Mouse (Mus musculus) gastrocnemius, postnatal 14 days (tissue): ENCODE measurements around the gene Tubd1. TPM values are rescaled to one million over a fixed set of nuclear protein-coding genes. Genes with fewer than 3 reads are reported as not detected.

ENCODE experiments used
- DNase-seq: peaks from one replicate; pipeline ENCODE4 v3.0.0; 2021; ENCODE audit warnings: mixed read lengths
- intact Hi-C: fragments of 180-260 bp; cut with DNase I; formaldehyde crosslinking; loops from one replicate; pipeline ENCODE4 v1.15.1; 2025; ENCODE audit warnings: low total_unique reads
- total RNA-seq, 2 experiments: library from RNA; stranded (reverse); gene quantifications; 2 replicates each; pipeline ENCODE4 v1.2.3; 2021

The Tubd1 gene
- total RNA-seq, 2 experiments from 2014 or later = 4.6 to 4.8 TPM

DNA sequence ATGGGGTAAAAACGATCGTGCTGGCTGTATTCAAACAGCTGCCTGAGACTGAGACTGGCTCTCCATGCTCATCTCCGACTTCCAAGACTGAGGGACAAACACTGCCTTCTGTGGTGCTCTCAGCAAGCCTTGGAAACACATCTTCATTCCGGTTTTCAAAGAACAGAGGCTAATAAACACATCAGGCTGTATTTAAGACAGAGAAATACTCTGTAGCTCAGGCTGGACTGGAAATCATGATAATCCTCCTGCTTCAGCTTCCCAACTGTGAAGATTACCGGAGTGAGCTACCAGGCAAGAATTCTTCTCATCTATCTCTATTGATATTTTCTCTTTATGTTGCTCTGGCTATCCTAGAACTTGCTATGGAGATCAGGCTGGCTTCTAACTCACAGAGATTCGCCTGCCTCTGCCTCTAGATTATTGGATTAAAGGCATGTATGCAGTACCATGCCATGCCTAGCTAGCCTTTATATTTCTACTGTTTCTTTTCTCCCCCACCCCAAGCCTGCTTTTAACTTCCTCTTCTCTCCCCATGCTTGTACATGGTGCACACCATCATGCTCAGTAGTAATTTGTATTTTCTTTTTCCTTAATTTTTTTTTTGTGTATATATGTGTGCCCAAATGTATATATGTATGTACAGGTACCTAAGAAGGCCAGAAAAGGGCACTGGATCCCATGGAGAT, 49.5 kb downstream of the Tubd1 start:
- no peak for DNase-seq
- intact Hi-C loops = no loop called here

- no peak for DNase-seq
- intact Hi-C loops = no loop called here
Measured at GRCm38 (mm10) chr11:86595366-86595765, 50.6 kb downstream of the Tubd1 start.

GRCm38 (mm10) chr11:86596187-86596960, 51.6 kb downstream of the Tubd1 start:
- DNase-seq = no peak
- intact Hi-C loops = no loop called here

DNA sequence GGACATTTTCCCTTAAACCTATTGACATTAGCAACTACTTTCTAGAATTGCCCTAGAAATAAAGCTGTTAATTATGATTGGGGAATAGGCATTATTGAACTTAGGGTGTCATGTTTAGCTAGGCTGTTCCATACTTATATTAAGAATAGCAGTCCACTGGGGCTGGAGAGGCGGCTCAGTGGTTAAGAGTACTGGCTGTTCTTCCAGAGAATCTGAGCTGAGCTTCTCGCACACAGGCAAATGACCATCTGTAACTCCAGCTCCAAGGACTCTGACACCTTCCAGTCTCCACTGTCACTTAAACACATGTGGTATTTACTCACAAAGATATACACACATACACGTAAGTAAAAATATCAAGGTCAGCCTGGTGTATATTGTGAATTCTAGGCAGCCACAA, 52.2 kb downstream of the Tubd1 start:
- no peak for DNase-seq
- intact Hi-C loops = no loop called here

DNA sequence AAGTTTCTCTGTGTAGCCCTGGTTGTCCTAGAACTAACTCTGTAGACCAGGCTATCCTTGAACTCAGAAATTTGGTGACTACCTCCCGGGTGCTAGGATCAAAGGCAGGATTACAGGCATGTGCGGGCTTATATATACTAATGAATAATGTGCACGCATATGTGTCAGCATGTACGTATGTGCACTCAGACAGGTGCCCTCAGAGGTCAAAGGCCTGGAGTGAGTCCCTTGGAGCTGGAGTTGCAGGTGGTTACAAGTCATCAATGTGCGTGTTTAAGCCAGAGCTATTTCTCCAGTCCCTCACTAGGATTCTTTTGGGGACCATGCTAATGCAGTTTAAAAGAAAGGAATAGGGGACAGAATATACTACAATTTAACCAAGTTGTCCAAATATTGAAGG, 53.4 kb downstream of the Tubd1 start:
- DNase-seq = no peak
- intact Hi-C loops = no loop called here

DNA sequence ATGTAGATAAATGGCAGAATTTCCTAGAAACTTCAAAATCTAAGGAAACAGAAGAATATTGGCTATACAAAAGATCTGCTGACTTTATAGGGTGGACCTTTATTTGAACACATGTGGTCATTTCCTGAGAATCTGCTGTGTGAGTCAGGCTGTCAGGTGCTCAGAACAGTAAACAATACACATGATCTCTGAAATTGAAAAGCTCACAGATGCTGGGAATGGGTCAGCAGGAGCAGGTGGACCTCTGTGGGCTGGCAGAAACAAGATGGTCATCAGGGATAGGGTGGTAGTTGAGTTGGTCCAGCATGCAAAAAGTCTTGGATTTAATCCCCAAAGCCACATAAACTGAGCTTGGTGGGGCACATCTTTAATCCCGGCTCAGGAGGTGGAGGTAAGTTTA, 53.8 kb downstream of the Tubd1 start:
- no peak for DNase-seq
- intact Hi-C loops = no loop called here

DNA sequence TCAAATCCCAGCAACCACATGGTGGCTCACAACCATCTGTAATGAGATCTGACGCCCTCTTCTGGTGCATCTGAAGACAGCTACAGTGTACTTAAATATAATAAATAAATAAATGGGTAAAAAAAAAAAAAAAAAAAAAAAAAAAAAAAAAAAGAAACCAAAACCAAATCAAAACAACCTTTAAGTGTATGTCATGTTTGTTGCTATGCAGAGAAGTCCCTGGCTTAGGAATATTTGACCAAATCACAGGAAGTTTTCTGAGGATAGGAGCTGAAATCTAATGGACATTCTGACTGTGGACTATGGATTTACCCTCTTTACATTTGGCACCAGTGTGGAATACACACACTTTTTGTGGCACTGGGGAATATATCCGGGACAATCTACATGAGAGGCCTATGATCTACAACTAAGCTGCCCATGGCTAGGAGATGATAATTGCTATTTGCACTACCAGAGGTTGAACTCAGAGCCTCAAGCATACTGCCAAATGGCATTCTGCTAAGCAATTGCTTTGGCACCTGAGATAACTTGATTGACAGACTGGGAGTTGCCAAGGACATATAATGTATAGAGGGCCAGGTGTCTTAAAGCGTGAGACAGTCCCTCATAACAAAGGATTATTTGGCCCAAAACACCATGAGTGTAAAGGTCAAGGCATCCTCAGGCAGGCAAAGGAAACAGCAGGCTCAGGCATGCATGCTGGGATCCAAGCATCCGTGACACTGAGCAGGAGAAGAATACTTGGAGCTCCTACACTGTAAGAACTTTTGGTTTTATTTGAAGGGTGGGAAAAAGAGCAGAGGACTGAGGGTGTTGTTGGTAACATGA, 54.8 kb downstream of the Tubd1 start:
- intact Hi-C loops = no loop called here
- DNase-seq = no peak

DNA sequence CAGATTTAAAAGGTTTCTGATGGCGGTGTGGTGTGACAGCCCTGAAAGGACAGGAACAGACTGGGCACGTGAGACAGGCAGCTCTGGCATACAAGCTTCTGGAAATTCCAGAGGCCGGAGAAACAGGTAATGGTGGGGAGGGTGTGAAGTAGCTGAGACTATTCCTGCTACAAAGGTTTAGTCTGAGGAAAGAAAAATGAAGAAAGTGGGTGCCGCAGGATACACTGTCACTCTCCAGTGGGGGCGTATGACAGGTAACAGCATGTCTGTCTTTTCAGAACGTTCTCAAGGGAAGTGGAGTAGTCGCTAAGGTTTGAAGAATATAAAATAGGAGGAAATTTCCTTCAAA, 55.4 kb downstream of the Tubd1 start:
- no peak for DNase-seq
- intact Hi-C loops = no loop called here

DNA sequence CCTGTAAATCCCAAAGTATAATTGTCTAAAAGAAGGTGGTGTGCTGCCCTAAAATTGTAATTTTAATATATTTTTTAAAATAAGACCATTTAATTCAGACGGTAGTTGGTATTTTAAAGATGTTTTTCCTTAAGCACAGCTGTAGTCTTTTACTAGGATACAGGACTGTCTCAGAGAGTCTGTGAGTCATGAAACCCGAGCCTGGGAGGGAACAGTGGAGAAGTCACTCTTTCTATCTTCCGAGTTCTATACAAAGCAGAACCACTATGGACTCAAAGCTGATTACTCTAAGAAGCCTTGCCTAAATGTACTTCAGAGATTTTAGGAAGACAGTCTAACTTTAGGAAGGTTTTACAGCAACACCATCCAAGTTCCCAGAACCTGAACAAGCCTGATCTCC, 57.3 kb downstream of the Tubd1 start:
- intact Hi-C loops = no loop called here
- no peak for DNase-seq

DNA sequence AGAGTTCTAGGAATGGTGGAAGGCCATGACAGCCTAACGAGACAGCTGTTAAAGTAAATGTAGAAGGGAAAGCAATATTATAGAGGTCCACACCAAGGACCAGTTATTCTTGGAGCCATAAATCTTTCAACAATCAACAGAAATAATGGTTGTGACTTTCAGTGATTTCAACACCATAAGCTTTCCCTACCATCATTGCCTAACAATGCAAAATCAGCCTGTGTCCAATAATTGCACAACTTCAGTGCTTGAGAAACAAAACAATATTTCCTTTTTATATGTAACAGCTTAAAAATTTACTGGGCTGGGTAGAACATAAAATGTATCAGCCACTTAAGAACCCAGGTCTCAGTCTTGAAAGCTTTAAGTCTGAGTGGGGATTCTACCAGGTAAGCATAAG, 58.9 kb downstream of the Tubd1 start:
- DNase-seq = no peak
- intact Hi-C loops = no loop called here

DNA sequence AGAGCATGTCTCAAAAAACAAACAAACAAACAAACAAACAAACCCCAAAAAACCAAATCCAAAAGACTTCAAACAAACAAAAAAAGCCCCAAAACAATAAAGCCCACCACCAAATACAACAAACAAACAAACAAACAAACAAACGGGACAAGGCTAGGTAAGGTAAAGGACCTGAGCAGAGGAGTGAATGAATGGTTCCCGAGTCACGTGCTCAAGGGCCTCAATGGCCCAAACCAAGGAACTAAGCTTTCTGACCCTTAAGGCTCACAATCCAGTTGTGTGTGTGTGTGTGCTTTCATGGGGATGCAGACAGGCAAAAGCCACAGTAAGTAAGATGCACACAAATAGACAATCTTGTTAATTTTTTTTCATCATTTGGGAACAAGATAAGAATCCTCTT, 59.5 kb downstream of the Tubd1 start:
- intact Hi-C loops = no loop called here
- no peak for DNase-seq

- DNase-seq = no peak
- intact Hi-C loops = no loop called here
Measured at GRCm38 (mm10) chr11:86604732-86605520, 60.1 kb downstream of the Tubd1 start.

GRCm38 (mm10) chr11:86606621-86607339, 62.0 kb downstream of the Tubd1 start:
- no peak for DNase-seq
- intact Hi-C loops = no loop called here

DNA sequence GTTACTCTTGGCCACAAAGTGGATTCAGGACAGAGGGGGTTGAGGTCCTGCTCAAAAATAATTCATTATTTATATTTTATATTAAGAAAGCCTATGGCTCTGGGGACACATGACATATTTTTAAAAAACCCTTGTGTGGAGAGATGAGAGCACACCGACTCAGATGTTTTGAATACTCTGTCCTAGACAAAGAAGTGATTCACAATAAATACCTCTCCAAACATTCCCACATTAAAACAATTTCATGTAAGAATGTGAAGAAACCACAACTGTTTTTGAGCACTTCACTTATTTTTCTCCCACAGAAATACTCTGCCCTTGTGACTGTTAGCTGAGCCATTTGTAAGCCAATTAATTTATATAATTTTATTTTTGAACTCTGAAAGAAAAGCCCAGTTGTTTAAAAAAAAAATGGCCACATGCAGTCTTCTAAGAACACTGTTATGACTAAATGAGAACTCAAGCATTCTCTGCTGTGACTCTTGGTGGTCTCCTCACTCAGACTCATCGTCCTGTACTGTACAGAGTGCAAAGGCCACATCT, 63.1 kb downstream of the Tubd1 start:
- intact Hi-C loops = no loop called here
- no peak for DNase-seq

DNA sequence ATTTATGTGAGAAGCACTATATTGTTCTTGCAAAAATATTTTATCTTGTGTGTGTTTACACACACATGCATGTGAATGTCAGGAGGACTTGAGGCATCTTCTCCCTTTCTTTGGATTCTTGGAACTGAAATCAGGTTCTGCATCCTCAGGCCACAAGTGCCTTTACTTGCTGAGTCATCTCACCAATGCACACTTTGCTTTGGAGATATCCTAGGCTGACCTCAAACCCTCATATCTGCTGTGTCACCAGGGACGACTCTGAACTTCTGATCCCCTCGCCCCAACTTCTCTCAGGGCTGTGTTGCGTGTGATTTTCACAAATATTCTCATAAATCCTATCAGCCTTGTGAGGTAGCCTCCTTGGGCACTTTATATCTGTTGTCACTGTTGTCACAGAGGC, 65.4 kb downstream of the Tubd1 start:
- DNase-seq = no peak
- intact Hi-C loops = no loop called here

DNA sequence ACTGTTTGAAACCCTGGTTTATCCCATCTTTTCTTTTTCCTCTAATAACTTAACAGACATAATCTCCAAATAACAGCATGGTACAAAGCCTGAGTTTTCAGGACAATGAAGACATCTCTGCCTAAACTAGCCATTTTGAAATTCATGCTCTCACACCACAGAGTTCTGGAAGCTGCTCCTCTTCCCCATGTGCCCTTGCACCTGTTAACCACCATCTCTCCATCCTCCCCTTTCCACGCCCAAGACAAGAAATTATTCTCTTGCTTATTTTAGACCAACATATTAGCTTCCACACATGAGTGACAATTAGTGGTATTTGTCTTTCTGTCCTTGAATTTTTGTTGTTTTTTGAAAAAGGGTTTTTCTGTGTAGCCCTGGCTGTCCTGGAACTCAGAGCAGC, 67.2 kb downstream of the Tubd1 start:
- intact Hi-C loops = no loop called here
- no peak for DNase-seq

GRCm38 (mm10) chr11:86614056-86614530, 69.3 kb downstream of the Tubd1 start:
- DNase-seq = no peak

GRCm38 (mm10) chr11:86614607-86615006, 69.8 kb downstream of the Tubd1 start:
- DNase-seq = no peak
- intact Hi-C loops = no loop called here

More at GRCm38 (mm10) chr11:86614056-86614530, 69.3 kb downstream of the Tubd1 start:
- intact Hi-C loops = no loop called here
